Mouse (Mus musculus): Measurements from ENCODE around the gene Tbc1d5. TPM values are rescaled to one million over a fixed set of nuclear protein-coding genes. Genes with fewer than 3 reads are reported as not detected.

The Tbc1d5 gene
- polyA plus RNA-seq, 1 experiment from 2014 or later, result 49.6 TPM

DNA sequence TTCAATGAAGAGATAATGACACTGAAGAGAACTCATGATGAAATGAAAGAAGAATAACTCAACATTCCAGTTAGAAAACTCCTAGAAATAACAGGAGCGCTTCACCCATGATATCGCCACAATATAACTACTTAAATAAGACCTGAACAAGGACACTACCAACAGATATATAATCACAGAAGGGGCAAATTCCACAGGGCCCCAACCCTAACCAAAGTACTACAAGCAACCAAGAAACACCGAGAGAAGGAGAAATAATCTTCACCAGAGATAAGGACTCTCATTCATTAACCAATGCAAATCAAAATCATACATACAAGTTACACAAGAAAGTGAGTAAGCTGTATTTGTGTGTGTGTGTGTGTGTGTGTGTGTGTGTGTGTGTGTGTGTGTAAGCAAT lies 7.6 kb downstream of the Tbc1d5 start:
- no peaks in the 10 kb centered on the region for H3K36me3 ChIP-seq (ENCODE audit: inconsistent target)
- no peak overlapping the region for H3K27ac ChIP-seq
- H3K79me2 ChIP-seq (ENCODE audit: inconsistent target), result peaks cover 100% of the 10 kb centered on the region
- WGBS (ENCODE audit: missing documents), result 100% methylated on average over 3 of the region's 3 CpGs
- no peak overlapping the region for H3K4me3 ChIP-seq (ENCODE audit: inconsistent target)

- no peak overlapping the region for H3K27ac ChIP-seq
- 95% methylated on average over 4 of the region's 4 CpGs for WGBS (ENCODE audit: missing documents)
- no peak overlapping the region for H3K4me3 ChIP-seq (ENCODE audit: inconsistent target)
- peaks cover 100% of the 10 kb centered on the region for H3K79me2 ChIP-seq (ENCODE audit: inconsistent target)
- H3K36me3 ChIP-seq (ENCODE audit: inconsistent target), result no peaks in the 10 kb centered on the region
These were observed 9.2 kb downstream of the Tbc1d5 start for GRCm38 (mm10) chr17:51169911-51170310.

- no peak overlapping the region for H3K27ac ChIP-seq
- no peaks in the 10 kb centered on the region for H3K36me3 ChIP-seq (ENCODE audit: inconsistent target)
These were observed 16.8 kb downstream of the Tbc1d5 start for GRCm38 (mm10) chr17:51162366-51162765.

DNA sequence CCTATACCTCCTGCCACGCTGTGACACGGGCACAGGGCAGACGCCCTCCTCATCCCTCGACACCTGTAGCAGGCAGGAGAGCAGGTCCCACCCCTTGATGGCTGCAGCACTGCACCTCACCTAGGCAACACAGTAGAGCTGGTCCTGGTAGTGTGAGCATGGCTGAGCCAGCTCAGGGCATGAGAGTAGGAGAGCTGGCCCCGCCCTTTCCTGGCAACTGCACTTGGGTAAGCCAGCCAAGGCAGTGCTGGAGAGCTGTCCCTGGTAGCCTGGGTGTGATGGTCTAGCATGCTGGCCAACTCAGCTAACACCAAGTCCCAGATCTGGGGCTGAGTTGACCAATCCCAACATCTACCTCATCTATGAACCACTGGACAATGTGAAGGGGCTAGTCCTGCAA lies 19.9 kb downstream of the Tbc1d5 start:
- Histone ChIP-seq H3K4me3 (ENCODE audit: inconsistent target) (no peak overlapping the region), H3K36me3 (ENCODE audit: inconsistent target) (no peaks in the 10 kb centered on the region), H3K27ac (no peak overlapping the region), H3K79me2 (ENCODE audit: inconsistent target) (peaks cover 80% of the 10 kb centered on the region)
- WGBS (ENCODE audit: missing documents), result 90% methylated on average over 5 of the region's 5 CpGs

More at GRCm38 (mm10) chr17:51162366-51162765, 16.8 kb downstream of the Tbc1d5 start:
- H3K79me2 ChIP-seq (ENCODE audit: inconsistent target), result peaks cover 99% of the 10 kb centered on the region
- no peak overlapping the region for H3K4me3 ChIP-seq (ENCODE audit: inconsistent target)

DNA sequence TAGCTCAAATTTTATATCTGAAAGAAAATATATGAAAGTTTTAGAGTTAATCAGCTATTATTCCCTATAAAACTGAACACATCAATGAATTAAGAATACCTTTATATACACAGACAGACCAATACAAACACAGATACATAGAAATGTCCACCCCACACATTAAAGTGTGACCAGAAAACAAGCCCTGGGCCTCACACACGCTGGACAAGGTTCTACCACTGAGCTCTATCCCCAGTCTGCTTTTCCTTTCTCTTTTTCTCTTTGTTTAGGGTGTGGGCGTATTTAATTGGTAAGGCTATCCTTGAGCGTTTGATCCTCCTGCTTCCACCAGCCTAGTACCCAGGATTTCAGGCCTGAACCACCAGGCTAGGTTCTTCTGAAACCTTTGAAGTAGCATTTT lies 28.2 kb downstream of the Tbc1d5 start:
- no peak overlapping the region for H3K4me3 ChIP-seq (ENCODE audit: inconsistent target)
- H3K36me3 ChIP-seq (ENCODE audit: inconsistent target), result no peaks in the 10 kb centered on the region
- H3K27ac ChIP-seq, result no peak overlapping the region
- 98% methylated on average over 3 of the region's 3 CpGs for WGBS (ENCODE audit: missing documents)
- H3K79me2 ChIP-seq (ENCODE audit: inconsistent target), result peaks cover 6% of the 10 kb centered on the region; the same call in 1 of the 2 replicates

- no peaks in the 10 kb centered on the region; the same call in 1 of the 2 replicates for H3K79me2 ChIP-seq (ENCODE audit: inconsistent target)
- H3K4me3 ChIP-seq (ENCODE audit: inconsistent target), result no peak overlapping the region
- no peaks in the 10 kb centered on the region for H3K36me3 ChIP-seq (ENCODE audit: inconsistent target)
- H3K27ac ChIP-seq, result no peak overlapping the region
- WGBS (ENCODE audit: missing documents), result 97% methylated on average over 4 of the region's 4 CpGs
These were observed 34.2 kb downstream of the Tbc1d5 start for GRCm38 (mm10) chr17:51144983-51145382.

DNA sequence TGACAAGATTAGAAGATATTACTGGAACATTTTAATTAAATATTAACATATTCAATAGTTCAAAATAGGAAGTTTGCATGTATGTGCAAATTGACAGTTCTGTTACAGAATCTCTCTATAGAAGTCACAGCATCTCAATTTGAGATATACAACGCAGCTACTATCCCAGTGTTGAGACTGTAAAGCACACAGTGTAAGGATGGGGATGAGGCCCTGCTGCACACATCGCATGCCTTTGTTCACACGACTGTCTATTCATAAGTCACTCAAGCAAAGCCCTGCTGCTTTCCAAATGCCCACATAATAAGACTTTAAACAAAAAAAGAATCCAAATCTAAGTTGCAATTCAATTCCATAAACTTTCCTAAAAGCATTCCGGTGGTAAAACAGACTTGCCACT lies 37.1 kb downstream of the Tbc1d5 start:
- Histone ChIP-seq H3K27ac (no peak overlapping the region), H3K36me3 (ENCODE audit: inconsistent target) (no peaks in the 10 kb centered on the region), H3K4me3 (ENCODE audit: inconsistent target) (no peak overlapping the region), H3K79me2 (ENCODE audit: inconsistent target) (no peaks in the 10 kb centered on the region)
- 92% methylated on average over 4 of the region's 4 CpGs for WGBS (ENCODE audit: missing documents)

DNA sequence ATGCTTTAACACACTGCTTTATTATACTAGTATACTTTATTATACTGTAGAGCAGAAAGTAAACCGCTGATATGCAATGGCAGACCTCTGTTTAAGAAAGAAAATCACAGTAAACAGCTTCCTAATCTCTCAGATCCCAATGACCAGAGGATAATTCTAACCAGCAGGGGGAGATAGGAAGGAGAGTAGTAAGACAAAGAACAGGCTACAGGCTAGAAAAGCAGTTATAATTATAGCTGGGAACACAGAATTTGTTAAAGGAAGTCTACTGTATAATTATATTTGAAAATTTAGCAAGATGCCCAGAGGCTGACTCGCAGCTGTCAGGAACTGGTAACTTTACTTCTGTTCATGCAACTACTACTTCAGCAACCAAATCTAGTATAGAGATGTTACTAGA lies 68.0 kb downstream of the Tbc1d5 start:
- H3K79me2 ChIP-seq (ENCODE audit: inconsistent target), result no peaks in the 10 kb centered on the region; the same call in 1 of the 2 replicates
- H3K4me3 ChIP-seq (ENCODE audit: inconsistent target), result no peak overlapping the region
- no peak overlapping the region for H3K27ac ChIP-seq
- 83% methylated on average over 2 of the region's 2 CpGs for WGBS (ENCODE audit: missing documents)
- no peaks in the 10 kb centered on the region for H3K36me3 ChIP-seq (ENCODE audit: inconsistent target)

- Histone ChIP-seq H3K36me3 (ENCODE audit: inconsistent target) (no peaks in the 10 kb centered on the region), H3K4me3 (ENCODE audit: inconsistent target) (no peak overlapping the region), H3K79me2 (ENCODE audit: inconsistent target) (no peaks in the 10 kb centered on the region; the same call in 1 of the 2 replicates), H3K27ac (no peak overlapping the region)
- 75% methylated on average over 1 of the region's 1 CpGs for WGBS (ENCODE audit: missing documents)
These were observed 74.9 kb downstream of the Tbc1d5 start for GRCm38 (mm10) chr17:51104294-51104693.

- H3K27ac ChIP-seq, result no peak overlapping the region
- H3K79me2 ChIP-seq (ENCODE audit: inconsistent target), result no peaks in the 10 kb centered on the region
- WGBS (ENCODE audit: missing documents), result 58% methylated on average over 1 of the region's 1 CpGs
- H3K36me3 ChIP-seq (ENCODE audit: inconsistent target), result no peaks in the 10 kb centered on the region
- no peak overlapping the region for H3K4me3 ChIP-seq (ENCODE audit: inconsistent target)
These were observed 135.3 kb downstream of the Tbc1d5 start for GRCm38 (mm10) chr17:51043869-51044268.

DNA sequence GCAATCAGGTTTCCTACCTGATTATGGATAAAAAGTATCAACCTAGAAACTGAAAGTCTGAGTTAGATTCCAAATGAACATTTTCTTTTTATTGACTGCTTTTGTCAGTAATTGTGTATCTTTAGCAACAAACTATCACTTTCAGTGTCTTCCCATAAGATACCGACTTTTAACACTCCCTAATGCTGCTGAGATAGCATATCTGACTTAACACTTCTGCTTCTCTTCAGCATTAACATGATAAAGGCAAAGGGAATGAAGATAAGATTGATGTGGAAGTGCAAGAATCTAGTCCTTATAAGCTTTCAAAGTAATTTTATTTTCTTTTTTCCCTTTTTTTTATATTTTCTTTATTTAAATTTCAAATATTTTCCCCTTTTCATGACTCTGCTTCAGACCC lies 138.3 kb downstream of the Tbc1d5 start:
- Histone ChIP-seq H3K36me3 (ENCODE audit: inconsistent target) (no peaks in the 10 kb centered on the region), H3K79me2 (ENCODE audit: inconsistent target) (no peaks in the 10 kb centered on the region), H3K27ac (no peak overlapping the region), H3K4me3 (ENCODE audit: inconsistent target) (no peak overlapping the region)
- WGBS (ENCODE audit: missing documents), result 86% methylated on average over 1 of the region's 1 CpGs

- Histone ChIP-seq H3K27ac (no peak overlapping the region), H3K79me2 (ENCODE audit: inconsistent target) (no peaks in the 10 kb centered on the region), H3K4me3 (ENCODE audit: inconsistent target) (no peak overlapping the region), H3K36me3 (ENCODE audit: inconsistent target) (no peaks in the 10 kb centered on the region)
- WGBS (ENCODE audit: missing documents), result 95% methylated on average over 5 of the region's 5 CpGs
These were observed 155.9 kb downstream of the Tbc1d5 start for GRCm38 (mm10) chr17:51023227-51023626.

DNA sequence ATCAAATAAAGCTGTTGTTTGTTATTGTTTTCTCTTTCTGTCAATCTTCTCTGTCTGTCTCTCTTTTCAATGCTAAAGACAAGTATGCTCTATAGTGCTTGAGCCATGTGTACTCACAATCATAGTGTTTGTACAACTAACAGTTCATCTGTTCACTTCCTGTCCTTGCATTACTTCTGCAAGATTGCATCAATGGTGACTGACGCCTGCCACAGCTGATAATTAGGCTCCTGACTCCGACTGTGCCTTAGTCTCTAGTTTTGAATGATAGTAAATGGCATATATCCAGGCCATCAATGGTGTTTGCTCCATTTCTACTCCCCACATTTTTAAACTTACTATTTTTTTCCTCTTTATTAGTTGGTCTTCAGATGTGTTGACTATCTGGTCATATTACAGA lies 162.8 kb downstream of the Tbc1d5 start:
- no peaks in the 10 kb centered on the region for H3K79me2 ChIP-seq (ENCODE audit: inconsistent target)
- no peaks in the 10 kb centered on the region for H3K36me3 ChIP-seq (ENCODE audit: inconsistent target)
- WGBS (ENCODE audit: missing documents), result 74% methylated on average over 2 of the region's 2 CpGs
- H3K4me3 ChIP-seq (ENCODE audit: inconsistent target), result no peak overlapping the region
- H3K27ac ChIP-seq, result no peak overlapping the region

- no peaks in the 10 kb centered on the region for H3K36me3 ChIP-seq (ENCODE audit: inconsistent target)
- H3K79me2 ChIP-seq (ENCODE audit: inconsistent target), result no peaks in the 10 kb centered on the region
- no peak overlapping the region for H3K4me3 ChIP-seq (ENCODE audit: inconsistent target)
- no peak overlapping the region for H3K27ac ChIP-seq
These were observed 165.2 kb downstream of the Tbc1d5 start for GRCm38 (mm10) chr17:51013908-51014307.

GRCm38 (mm10) chr17:51003179-51003578 lies 176.0 kb downstream of the Tbc1d5 start:
- Histone ChIP-seq H3K36me3 (ENCODE audit: inconsistent target) (no peaks in the 10 kb centered on the region), H3K79me2 (ENCODE audit: inconsistent target) (no peaks in the 10 kb centered on the region), H3K27ac (no peak overlapping the region), H3K4me3 (ENCODE audit: inconsistent target) (no peak overlapping the region)

- no peak overlapping the region for H3K27ac ChIP-seq
- WGBS (ENCODE audit: missing documents), result 82% methylated on average over 1 of the region's 1 CpGs
These were observed 180.9 kb downstream of the Tbc1d5 start for GRCm38 (mm10) chr17:50998216-50998615.

More at GRCm38 (mm10) chr17:50998216-50998615, 180.9 kb downstream of the Tbc1d5 start:
- no peak overlapping the region for H3K4me3 ChIP-seq (ENCODE audit: inconsistent target)
- no peaks in the 10 kb centered on the region for H3K36me3 ChIP-seq (ENCODE audit: inconsistent target)
- no peaks in the 10 kb centered on the region for H3K79me2 ChIP-seq (ENCODE audit: inconsistent target)
